Mouse (Mus musculus) bone marrow macrophage, adult 2 months (primary cell): ENCODE results near the gene Mpp6.

Source experiments
- CTCF ChIP-seq: IDR thresholded peaks from 2 replicates; pipeline ENCODE4 v1.5.1; 2012; ENCODE audit warnings: low read depth, mild to moderate bottlenecking, low read length, moderate library complexity
- POLR2A ChIP-seq: IDR thresholded peaks from 2 replicates; pipeline ENCODE4 v1.6.1; 2012; ENCODE audit warnings: mild to moderate bottlenecking, low read depth, low read length, borderline replicate concordance

- no peak for TF ChIP-seq POLR2A
- TF ChIP-seq CTCF = no peak
Observed at GRCm38 (mm10) chr6:50191605-50192004, 81.6 kb downstream of the Mpp6 start.
